Mouse (Mus musculus) cerebellum, postnatal 10 days (tissue): ENCODE measurements around the gene Ifngr2.

ENCODE experiments used
- DNase-seq, 2 experiments: peaks; one replicate each; pipeline ENCODE4 v3.0.0; 2021; ENCODE audit warnings: mixed read lengths in 2 of 2

Ifngr2 gene

GRCm38 (mm10) chr16:91537065-91537464 is 9.8 kb upstream of the Ifngr2 start:
- no peak for DNase-seq

- DNase-seq = no peak
Observed at GRCm38 (mm10) chr16:91538051-91538450, 8.8 kb upstream of the Ifngr2 start.

GRCm38 (mm10) chr16:91538513-91538912 is 8.4 kb upstream of the Ifngr2 start:
- no peak for DNase-seq

- peak; percentile 52 to 55 for DNase-seq
Observed at GRCm38 (mm10) chr16:91541573-91542081, 5.2 kb upstream of the Ifngr2 start.

- no peak for DNase-seq
Observed at GRCm38 (mm10) chr16:91543619-91544018, 3.3 kb upstream of the Ifngr2 start.

- no peak for DNase-seq
Observed at GRCm38 (mm10) chr16:91545597-91546281, 1.1 kb upstream of the Ifngr2 start.

GRCm38 (mm10) chr16:91546391-91546835 is 459 bp upstream of the Ifngr2 start:
- peak; percentile 18 to 24 for DNase-seq

GRCm38 (mm10) chr16:91547974-91548373 is 1.1 kb downstream of the Ifngr2 start:
- no peak for DNase-seq

GRCm38 (mm10) chr16:91548586-91548985 is 1.7 kb downstream of the Ifngr2 start:
- DNase-seq = no peak

- DNase-seq = no peak
Observed at GRCm38 (mm10) chr16:91548996-91549395, 2.1 kb downstream of the Ifngr2 start.

- DNase-seq = no peak
Observed at GRCm38 (mm10) chr16:91549616-91550015, 2.7 kb downstream of the Ifngr2 start.

- no peak for DNase-seq
Observed at GRCm38 (mm10) chr16:91551081-91551524, 4.2 kb downstream of the Ifngr2 start.

- DNase-seq = no peak
Observed at GRCm38 (mm10) chr16:91552072-91552471, 5.2 kb downstream of the Ifngr2 start.

GRCm38 (mm10) chr16:91553625-91554024 is 6.8 kb downstream of the Ifngr2 start:
- peak; percentile 57 to 59 for DNase-seq

GRCm38 (mm10) chr16:91555017-91555605 is 8.2 kb downstream of the Ifngr2 start:
- DNase-seq = no peak

- no peak for DNase-seq
Observed at GRCm38 (mm10) chr16:91556659-91557058, 9.8 kb downstream of the Ifngr2 start.

GRCm38 (mm10) chr16:91557214-91557613 is 10.3 kb downstream of the Ifngr2 start:
- no peak for DNase-seq

- peak in 1 of 2 experiments; percentile 22 for DNase-seq
Observed at GRCm38 (mm10) chr16:91557693-91558092, 10.8 kb downstream of the Ifngr2 start.

GRCm38 (mm10) chr16:91561099-91561498 is 14.2 kb downstream of the Ifngr2 start:
- peak; percentile 70 to 75 for DNase-seq

GRCm38 (mm10) chr16:91561541-91562457 is 14.9 kb downstream of the Ifngr2 start:
- no peak for DNase-seq

- DNase-seq = no peak
Observed at GRCm38 (mm10) chr16:91564580-91565291, 17.9 kb downstream of the Ifngr2 start.

- no peak for DNase-seq
Observed at GRCm38 (mm10) chr16:91565292-91565951, 18.6 kb downstream of the Ifngr2 start.
